Mouse (Mus musculus): ENCODE measurements around the gene Ctdspl2.

Gene Ctdspl2

DNA sequence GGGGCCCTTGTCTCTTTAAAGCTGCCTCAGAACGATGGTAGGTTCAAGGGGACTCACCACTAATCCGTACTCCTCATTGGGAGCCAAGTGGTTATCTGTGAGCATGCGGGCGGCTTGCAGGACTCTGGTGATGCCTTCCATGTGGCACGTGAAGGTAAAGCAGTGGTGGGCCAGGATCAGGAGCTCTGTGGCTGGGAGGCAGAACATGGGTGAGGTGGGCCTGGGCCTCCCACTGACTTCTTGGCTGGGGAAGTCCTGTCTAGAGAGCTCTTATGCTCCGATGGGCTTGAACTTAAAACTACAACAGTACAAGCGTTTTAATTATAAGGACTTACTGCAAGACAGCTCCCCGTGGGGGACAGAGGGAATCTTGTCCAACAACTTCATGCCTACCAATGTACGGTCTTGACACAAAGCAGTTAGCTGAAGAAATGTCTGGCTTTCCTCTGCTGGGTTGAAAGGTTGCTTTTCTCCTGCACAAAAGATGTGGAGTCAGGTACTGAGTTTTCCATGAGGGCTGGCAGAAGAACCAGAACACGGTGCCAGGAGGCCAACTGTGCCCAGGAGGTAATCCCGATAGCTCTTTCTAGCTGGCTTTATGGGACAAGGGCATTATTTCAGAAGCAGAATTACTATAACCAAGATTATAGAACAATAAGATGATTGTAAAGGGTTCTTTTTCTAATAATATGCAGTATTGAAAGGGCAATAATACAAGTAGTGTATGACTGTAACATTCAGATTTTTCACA, 103.7 kb downstream of the Ctdspl2 start:
- no peak for DNase-seq (ENCODE audit: low spot score in 2 of 2)

Measured in cerebellum, postnatal 4 days (tissue).